Mouse (Mus musculus): Measurements from ENCODE around the gene Gm14326.
"Not testable (repeated sequence)": the region's sequence is repeated elsewhere in the genome, so short reads cannot be mapped to it uniquely, and the experiment has no call there.

Gm14326 gene

DNA sequence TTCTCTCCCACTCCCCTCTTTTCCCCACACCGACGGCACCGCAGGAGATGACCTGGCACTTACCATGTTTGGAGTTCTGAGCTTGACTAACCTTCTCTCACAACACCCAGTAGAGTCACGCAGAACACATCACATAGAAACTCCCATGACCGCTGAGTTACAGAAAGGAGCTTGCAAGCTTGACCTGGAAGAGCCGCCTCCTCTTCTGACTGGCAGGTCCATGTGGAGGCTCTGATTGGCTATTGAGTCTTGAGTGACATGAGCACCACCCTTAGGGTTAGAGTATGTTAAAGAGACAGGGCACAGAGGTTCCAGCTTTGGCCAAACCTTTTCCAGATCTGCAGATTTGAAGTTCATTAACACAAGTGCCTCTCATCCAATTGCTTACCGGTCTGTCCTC, at the start of gene Gm14326:
Gm14326 (minus strand) TSS at position 153 of the 400 bp plus-strand sequence.
- CTCF ChIA-PET: not testable (repeated sequence)
- POLR2A ChIA-PET: interaction anchor here in 1 of 4 experiments (0.6 kb wide), 1 partner anchor 122 kb away, joined by 4 read pairs; no protein-coding TSS in a partner anchor

DNA sequence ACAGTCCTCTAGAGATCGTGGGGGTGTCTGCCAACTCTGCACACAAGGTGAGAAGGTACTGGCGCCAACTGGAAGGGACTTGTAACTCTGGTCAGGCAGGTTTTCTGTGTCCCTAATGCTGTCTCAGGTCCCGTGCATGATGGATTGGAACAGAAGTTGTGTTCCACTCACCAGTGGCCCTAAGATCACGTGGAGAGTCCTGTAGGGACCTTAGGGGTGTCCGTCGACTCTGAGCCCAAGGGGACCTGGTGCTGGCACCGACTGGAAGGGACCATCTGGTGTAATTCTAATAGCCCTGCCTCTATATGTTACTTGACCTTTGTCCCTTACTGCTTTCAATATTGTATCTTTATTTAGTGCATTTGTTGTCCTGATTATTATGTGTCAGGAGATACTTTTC, 17.7 kb upstream of the Gm14326 start:
- POLR2A ChIA-PET, CTCF ChIA-PET: not testable (repeated sequence)

GRCm38 (mm10) chr2:177956734-177957133, 363 bp downstream of the Gm14326 start:
- CTCF ChIA-PET: not testable (repeated sequence)
- POLR2A ChIA-PET: interaction anchor here in 1 of 4 experiments (0.6 kb wide), 1 partner anchor 121 kb away, joined by 4 read pairs; no protein-coding TSS in a partner anchor

GRCm38 (mm10) chr2:177925563-177926103, 31.5 kb downstream of the Gm14326 start, which contains the start of gene Zfp972:
TSS of gene Zfp972 (minus strand) at chr2:177925613.
- CTCF ChIA-PET: not testable (repeated sequence)
- POLR2A ChIA-PET: interaction anchor here in 1 of 4 experiments (0.6 kb wide), 2 partner anchors 13 to 1024 kb away, joined by 3 read pairs; no protein-coding TSS in a partner anchor

GRCm38 (mm10) chr2:177903276-177903675, 53.8 kb downstream of the Gm14326 start:
- POLR2A ChIA-PET, CTCF ChIA-PET: not testable (repeated sequence)

- CTCF ChIA-PET, POLR2A ChIA-PET: not testable (repeated sequence)
Measured at GRCm38 (mm10) chr2:177898171-177898570, 58.9 kb downstream of the Gm14326 start.

- POLR2A ChIA-PET, CTCF ChIA-PET: not testable (repeated sequence)
Measured at GRCm38 (mm10) chr2:177897046-177897578, 60.0 kb downstream of the Gm14326 start, which contains the start of gene Gm14327. TSS of gene Gm14327 (plus strand) at chr2:177897096.

DNA sequence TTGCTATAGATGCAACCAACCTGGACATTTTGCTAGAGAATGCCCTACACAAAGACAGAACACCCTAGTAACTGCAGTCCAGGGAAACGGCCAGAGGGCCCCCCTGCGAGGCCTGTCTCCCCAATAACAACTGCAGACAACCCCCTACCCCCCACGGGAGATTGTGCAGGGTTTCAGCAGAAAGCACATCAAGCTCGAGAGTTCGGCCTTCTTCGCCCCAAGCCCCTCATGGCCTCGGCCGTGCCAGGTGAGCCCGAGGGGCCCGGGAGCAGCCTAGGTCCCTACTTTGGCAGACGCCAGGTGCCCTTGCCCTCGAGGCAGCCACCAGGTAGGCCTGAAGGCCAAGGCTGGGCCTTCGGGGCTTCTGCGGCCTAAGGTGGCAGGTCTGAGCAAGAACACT, 69.4 kb downstream of the Gm14326 start:
- CTCF ChIA-PET, POLR2A ChIA-PET: not testable (repeated sequence)
